Mouse (Mus musculus) myocyte (in vitro differentiated cells): ENCODE results near the gene Cacna2d3. TPM values are rescaled to one million over a fixed set of nuclear protein-coding genes. Genes with fewer than 3 reads are reported as not detected.

Experiments used
- H3K27me3 ChIP-seq: one replicate; pipeline ENCODE4 v1.6.1; 2011; ENCODE audit not compliant: control insufficient read depth, insufficient read depth, insufficient read length
- H3K36me3 ChIP-seq: one replicate; pipeline ENCODE4 v1.6.1; 2011; ENCODE audit not compliant: control insufficient read depth, insufficient read depth
- H3K4me2 ChIP-seq: one replicate; pipeline ENCODE4 v1.6.1; 2011; ENCODE audit warnings: low read depth, control low read depth
- H3K4me3 ChIP-seq: one replicate; pipeline ENCODE4 v1.5.1; 2011; ENCODE audit warnings: mild to moderate bottlenecking, control low read depth, moderate library complexity
- H3K79me2 ChIP-seq: one replicate; pipeline ENCODE4 v1.6.1; 2011; ENCODE audit not compliant: control insufficient read depth, insufficient read depth
- H3ac ChIP-seq: one replicate; pipeline ENCODE4 v1.6.1; 2011; ENCODE audit not compliant: control insufficient read depth, insufficient read length
- CEBPB ChIP-seq: IDR thresholded peaks from 2 replicates; pipeline ENCODE4 v1.6.1; 2011; ENCODE audit warnings: mild to moderate bottlenecking, moderate library complexity; ENCODE audit not compliant: poor library complexity, insufficient read depth, severe bottlenecking
- E2F4 ChIP-seq: IDR thresholded peaks from one replicate; pipeline ENCODE4 v1.6.1; 2011; ENCODE audit warnings: mild to moderate bottlenecking, control low read depth, moderate library complexity; ENCODE audit not compliant: insufficient read depth
- MAX ChIP-seq: IDR thresholded peaks from one replicate; pipeline ENCODE4 v1.6.1; 2011; ENCODE audit warnings: low read depth, mild to moderate bottlenecking, control low read depth
- MYOD1 ChIP-seq, 3 experiments: IDR thresholded peaks; one replicate each; pipeline ENCODE4 v1.6.1; 2011; ENCODE audit warnings: control low read depth in 2 of 3, low read depth in 2 of 3, mild to moderate bottlenecking in 2 of 3, moderate library complexity in 1 of 3; ENCODE audit not compliant: insufficient read length in 2 of 3, control insufficient read depth in 1 of 3
- MYOG ChIP-seq, 3 experiments: IDR thresholded peaks; one replicate each; pipeline ENCODE4 v1.6.1; 2011; ENCODE audit warnings: control low read depth in 2 of 3, low read depth in 2 of 3, mild to moderate bottlenecking in 2 of 3; ENCODE audit not compliant: insufficient read length in 2 of 3, control insufficient read depth in 1 of 3, insufficient read depth in 1 of 3
- POLR2A ChIP-seq: IDR thresholded peaks from one replicate; pipeline ENCODE4 v1.6.1; 2011; ENCODE audit warnings: low read depth, mild to moderate bottlenecking, control low read depth, moderate library complexity; ENCODE audit not compliant: insufficient read length
- POLR2AphosphoS2 ChIP-seq: IDR thresholded peaks from one replicate; pipeline ENCODE4 v1.6.1; 2011; ENCODE audit warnings: low read depth, control low read depth; ENCODE audit not compliant: insufficient read length
- REST ChIP-seq: IDR thresholded peaks from one replicate; pipeline ENCODE4 v1.6.1; 2011; ENCODE audit warnings: mild to moderate bottlenecking, control low read depth, moderate library complexity; ENCODE audit not compliant: insufficient read depth, insufficient read length
- SRF ChIP-seq: IDR thresholded peaks from one replicate; pipeline ENCODE4 v1.6.1; 2011; ENCODE audit warnings: low read depth; ENCODE audit not compliant: control insufficient read depth, insufficient read length
- TCF12 ChIP-seq: IDR thresholded peaks from one replicate; pipeline ENCODE4 v1.6.1; 2011; ENCODE audit warnings: mild to moderate bottlenecking, control low read depth; ENCODE audit not compliant: poor library complexity, insufficient read depth, severe bottlenecking
- TCF3 ChIP-seq: IDR thresholded peaks from one replicate; pipeline ENCODE4 v1.6.1; 2011; ENCODE audit warnings: low read depth, control low read depth; ENCODE audit not compliant: insufficient read length
- USF1 ChIP-seq: IDR thresholded peaks from one replicate; pipeline ENCODE4 v1.6.1; 2011; ENCODE audit warnings: low read depth, mild to moderate bottlenecking, control low read depth, moderate library complexity
- polyA plus RNA-seq: library from polyadenylated mRNA; unstranded; fragments of >200 nt; fragmentation: generic; extraction: Trizol; gene quantifications from one replicate; pipeline ENCODE4 v1.2.1, GENCODE M21; 2012; ENCODE audit warnings: missing spikeins

The Cacna2d3 gene
- polyA plus RNA-seq, 1 experiment, result 0.10 TPM

DNA sequence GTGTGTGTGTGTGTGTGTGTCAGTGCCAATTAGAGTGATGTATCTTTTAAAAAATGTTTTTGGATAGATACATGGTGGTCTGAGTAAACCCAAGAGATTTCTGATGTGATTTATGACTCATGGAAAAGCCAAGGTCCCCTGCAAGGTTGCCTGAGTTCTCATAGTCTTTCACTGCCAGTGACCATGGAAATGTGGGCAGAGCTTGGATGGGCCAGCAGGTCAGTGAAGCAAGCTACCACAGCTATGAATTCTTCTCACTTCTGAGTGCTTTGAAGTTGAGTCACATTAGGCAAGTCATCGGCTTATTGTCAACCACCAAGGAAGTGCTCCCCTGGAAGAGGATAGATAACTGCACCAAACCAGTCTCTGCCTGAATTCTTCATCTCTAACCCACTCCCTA, 639.5 kb downstream of the Cacna2d3 start:
- TF ChIP-seq SRF (no peak), TCF12 (no peak), CEBPB (no peak), POLR2A (no peak)
- Histone ChIP-seq H3K4me2 (no peak overlapping the region), H3K36me3 (no peaks in the 10 kb centered on the region), H3K4me3 (no peak overlapping the region), H3K27me3 (no peaks in the 10 kb centered on the region), H3K79me2 (no peaks in the 10 kb centered on the region), H3ac (no peak overlapping the region)

DNA sequence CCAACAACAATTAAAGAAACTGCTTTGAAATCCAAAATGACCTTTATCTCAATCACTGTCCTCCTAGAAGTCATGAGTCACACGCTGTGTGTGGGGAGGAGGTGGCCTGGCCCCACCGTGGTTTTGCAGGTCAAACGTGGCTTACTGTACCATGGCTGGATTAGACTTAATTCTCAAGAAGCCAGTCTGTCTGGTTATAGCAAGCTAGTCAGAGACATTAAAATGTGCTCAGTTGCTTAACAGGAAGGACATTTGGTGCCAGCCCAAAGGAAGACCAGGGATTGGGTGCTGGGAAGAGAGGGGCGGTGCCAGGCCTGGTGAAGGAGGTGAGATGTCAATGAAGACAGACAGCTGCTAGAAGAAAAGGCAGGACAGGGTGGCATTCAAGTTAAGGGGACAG, 641.0 kb downstream of the Cacna2d3 start:
- Histone ChIP-seq H3K4me2 (no peak overlapping the region), H3K79me2 (no peaks in the 10 kb centered on the region), H3K36me3 (no peaks in the 10 kb centered on the region), H3K27me3 (no peaks in the 10 kb centered on the region), H3K4me3 (no peak overlapping the region), H3ac (no peak overlapping the region)
- TF ChIP-seq MAX, result no peak
- no peak for TF ChIP-seq MYOG (IDR thresholded peaks at IDR 0.05; ENCODE audit: control insufficient read depth in 1 of 3, insufficient read depth in 1 of 3, insufficient read length in 2 of 3, low read depth in 2 of 3)
- TF ChIP-seq TCF12, result no peak
- TF ChIP-seq SRF, result no peak
- TF ChIP-seq REST, result no peak
- no peak for TF ChIP-seq POLR2AphosphoS2
- no peak for TF ChIP-seq CEBPB
- TF ChIP-seq TCF3, result no peak
- TF ChIP-seq MYOD1 (IDR thresholded peaks at IDR 0.05; ENCODE audit: control insufficient read depth in 1 of 3, insufficient read length in 2 of 3, low read depth in 2 of 3), result no peak
- no peak for TF ChIP-seq USF1
- no peak for TF ChIP-seq E2F4
- TF ChIP-seq POLR2A, result no peak

DNA sequence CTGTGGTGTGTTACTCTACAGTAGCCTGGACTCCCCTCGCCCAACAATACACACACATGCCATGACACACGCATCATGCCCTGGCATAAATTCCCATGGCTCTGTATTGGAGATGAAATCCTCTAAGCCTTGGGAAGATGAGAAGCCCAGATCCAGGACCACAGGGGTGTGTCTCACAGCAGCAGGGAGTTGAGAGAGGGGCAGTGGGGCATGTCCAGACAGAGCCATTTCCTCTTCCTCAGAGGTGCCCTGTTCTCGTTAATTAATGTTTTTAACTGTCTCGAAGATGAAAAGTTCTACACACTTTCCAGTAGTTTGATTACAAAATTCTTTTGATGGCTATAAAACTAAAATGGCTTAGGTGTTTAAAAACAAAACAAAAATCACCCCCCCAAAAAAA, 641.4 kb downstream of the Cacna2d3 start:
- Histone ChIP-seq H3ac (no peak overlapping the region), H3K27me3 (no peaks in the 10 kb centered on the region), H3K79me2 (no peaks in the 10 kb centered on the region), H3K4me2 (no peak overlapping the region), H3K36me3 (no peaks in the 10 kb centered on the region), H3K4me3 (no peak overlapping the region)
- TF ChIP-seq E2F4 (no peak), USF1 (no peak), MYOD1 (IDR thresholded peaks at IDR 0.05; ENCODE audit: control insufficient read depth in 1 of 3, insufficient read length in 2 of 3, low read depth in 2 of 3) (no peak), REST (no peak), CEBPB (no peak), TCF3 (no peak), MAX (no peak), POLR2A (no peak), TCF12 (no peak), MYOG (IDR thresholded peaks at IDR 0.05; ENCODE audit: control insufficient read depth in 1 of 3, insufficient read depth in 1 of 3, insufficient read length in 2 of 3, low read depth in 2 of 3) (no peak), SRF (no peak), POLR2AphosphoS2 (no peak)

DNA sequence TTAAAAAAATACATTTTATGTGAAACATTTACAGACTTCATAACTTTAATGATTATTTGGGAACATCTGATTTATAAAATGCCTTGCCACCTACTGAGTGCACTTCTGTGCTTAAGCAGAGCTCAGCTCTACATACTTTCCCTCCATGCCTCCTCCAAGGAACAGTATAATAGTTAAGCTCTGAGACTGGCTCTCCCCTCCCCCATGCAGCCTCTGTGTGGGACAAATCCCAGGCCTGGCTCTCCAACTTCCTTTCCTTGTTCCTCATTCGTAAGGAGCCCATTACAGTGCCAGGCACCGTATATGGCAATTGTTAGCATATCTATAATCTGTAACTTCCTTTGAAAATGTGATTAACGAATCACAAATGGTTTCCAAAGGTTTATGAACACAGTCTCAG, 644.2 kb downstream of the Cacna2d3 start:
- TF ChIP-seq TCF12 (no peak), POLR2AphosphoS2 (no peak), SRF (no peak), MYOD1 (IDR thresholded peaks at IDR 0.05; ENCODE audit: control insufficient read depth in 1 of 3, insufficient read length in 2 of 3, low read depth in 2 of 3) (no peak), POLR2A (no peak), USF1 (no peak), REST (no peak), MAX (no peak)
- no peaks in the 10 kb centered on the region for H3K79me2 ChIP-seq
- H3K4me3 ChIP-seq, result no peak overlapping the region
- no peak overlapping the region for H3ac ChIP-seq
- no peaks in the 10 kb centered on the region for H3K36me3 ChIP-seq
- no peaks in the 10 kb centered on the region for H3K27me3 ChIP-seq
- H3K4me2 ChIP-seq, result no peak overlapping the region

DNA sequence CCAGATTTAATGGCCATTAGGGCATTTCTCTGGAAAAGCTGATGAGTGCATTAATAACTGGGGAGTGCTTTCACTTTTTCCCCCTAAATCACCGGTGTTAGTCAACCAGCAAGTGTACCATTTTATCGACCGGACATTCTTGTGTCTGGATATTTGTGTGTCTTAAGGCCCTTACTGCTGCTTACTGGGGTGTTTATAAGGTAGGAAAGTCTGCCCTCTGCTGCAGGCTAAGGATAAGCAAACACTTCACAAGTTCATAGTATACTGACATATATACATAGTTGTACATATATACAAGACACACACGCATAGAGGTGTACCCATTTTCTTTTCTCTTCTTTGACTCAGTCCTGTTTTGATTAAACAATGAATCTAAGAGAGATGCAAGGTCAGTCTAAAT, 647.9 kb downstream of the Cacna2d3 start:
- Histone ChIP-seq H3K4me3 (no peak overlapping the region), H3K36me3 (no peaks in the 10 kb centered on the region), H3K4me2 (no peak overlapping the region), H3ac (no peak overlapping the region), H3K79me2 (no peaks in the 10 kb centered on the region), H3K27me3 (no peaks in the 10 kb centered on the region)
- no peak for TF ChIP-seq MYOD1 (IDR thresholded peaks at IDR 0.05; ENCODE audit: control insufficient read depth in 1 of 3, insufficient read length in 2 of 3, low read depth in 2 of 3)
- TF ChIP-seq E2F4, result no peak
- no peak for TF ChIP-seq TCF3
- TF ChIP-seq USF1, result no peak
- TF ChIP-seq MYOG (IDR thresholded peaks at IDR 0.05; ENCODE audit: control insufficient read depth in 1 of 3, insufficient read depth in 1 of 3, insufficient read length in 2 of 3, low read depth in 2 of 3), result no peak
- no peak for TF ChIP-seq POLR2AphosphoS2
- TF ChIP-seq MAX, result no peak
- TF ChIP-seq POLR2A, result no peak
- TF ChIP-seq REST, result no peak
- no peak for TF ChIP-seq TCF12
- no peak for TF ChIP-seq CEBPB
- TF ChIP-seq SRF, result no peak
